Mouse (Mus musculus) heart, embryonic 10.5 days (tissue): ENCODE measurements at regions not wholly inside any gene's neighbourhood (a gene's known extent, or its start where the extent isn't known, plus 50 kb on each side); places are given as distances from the start of the nearest gene placed in this dataset.

Experiments used
- DNase-seq: peaks from one replicate; pipeline ENCODE4 v3.0.0-alpha.2; 2017; ENCODE audit warnings: low spot score
- H3K27ac ChIP-seq: fragments of 300-500 bp; sonication (generic); 2 replicates; pipeline ENCODE4 v1.5.1; 2016; ENCODE audit warnings: mild to moderate bottlenecking
- H3K27me3 ChIP-seq: fragments of 300-500 bp; sonication (generic); 2 replicates; pipeline ENCODE4 v1.6.1; 2016; ENCODE audit warnings: mild to moderate bottlenecking; ENCODE audit not compliant: poor library complexity, insufficient read depth, severe bottlenecking
- H3K36me3 ChIP-seq: fragments of 300-500 bp; sonication (generic); 2 replicates; pipeline ENCODE4 v1.6.1; 2016; ENCODE audit warnings: mild to moderate bottlenecking, moderate library complexity
- H3K4me1 ChIP-seq: fragments of 300-500 bp; sonication (generic); 2 replicates; pipeline ENCODE4 v1.6.1; 2016; ENCODE audit warnings: mild to moderate bottlenecking
- H3K4me3 ChIP-seq: fragments of 300-500 bp; sonication (generic); 2 replicates; pipeline ENCODE4 v1.5.1; 2016; ENCODE audit warnings: mild to moderate bottlenecking, moderate library complexity
- H3K9me3 ChIP-seq: fragments of 300-500 bp; sonication (generic); 2 replicates; pipeline ENCODE4 v1.6.1; 2016; ENCODE audit warnings: mild to moderate bottlenecking, moderate library complexity
- WGBS: fragments of 180-500 bp; shearing (Covaris S2); methylation state at CpG from one replicate; pipeline ENCODE4 v1.1.7; 2016; 5-methylcytosine and 5-hydroxymethylcytosine counted together

- no peak overlapping the region for H3K4me3 ChIP-seq
- DNase-seq: no peak
- no peaks in the 10 kb centered on the region for H3K9me3 ChIP-seq
- no peak overlapping the region for H3K27ac ChIP-seq
- WGBS: 84% methylated on average over 1 of the region's 1 CpGs
- no peaks in the 10 kb centered on the region for H3K36me3 ChIP-seq
- no peaks in the 10 kb centered on the region for H3K4me1 ChIP-seq
- no peaks in the 10 kb centered on the region for H3K27me3 ChIP-seq
These were observed 728.0 kb upstream of the Cited2 start for GRCm38 (mm10) chr10:16995010-16995409.

DNA sequence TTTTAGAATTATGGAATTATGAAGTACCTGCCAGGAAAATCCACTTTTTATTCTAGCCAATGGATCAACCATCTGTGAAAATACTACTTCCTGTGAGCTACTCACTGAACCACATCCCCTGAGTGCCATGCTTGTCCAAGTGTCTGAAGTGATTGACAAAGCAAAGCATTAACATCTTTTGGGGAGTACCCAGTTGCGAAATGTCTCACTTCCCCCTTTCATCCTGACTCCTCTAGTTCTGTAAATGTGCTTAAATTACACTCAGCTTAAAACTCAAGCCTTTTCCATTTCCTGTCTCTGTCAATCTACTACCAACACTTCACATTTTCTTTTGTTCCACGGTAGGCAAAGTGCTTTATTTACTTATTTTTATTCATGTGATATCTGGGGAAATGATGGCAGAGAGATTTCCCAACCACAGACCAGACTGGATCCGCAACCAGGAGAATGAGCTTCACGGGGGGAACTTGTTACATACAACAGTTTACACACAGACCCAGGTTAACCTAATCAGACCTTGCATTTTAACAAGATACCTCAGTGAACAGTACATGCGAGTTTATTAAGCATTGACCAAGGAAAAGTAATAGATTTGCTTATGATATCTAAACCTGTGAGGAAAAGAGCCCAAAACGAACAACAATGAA lies 726.1 kb upstream of the Cited2 start:
- Histone ChIP-seq H3K27me3 (no peaks in the 10 kb centered on the region), H3K27ac (no peak overlapping the region), H3K36me3 (no peaks in the 10 kb centered on the region), H3K4me3 (no peak overlapping the region), H3K4me1 (no peaks in the 10 kb centered on the region), H3K9me3 (no peaks in the 10 kb centered on the region)
- no peak for DNase-seq
- WGBS: 77% methylated on average over 6 of the region's 6 CpGs

DNA sequence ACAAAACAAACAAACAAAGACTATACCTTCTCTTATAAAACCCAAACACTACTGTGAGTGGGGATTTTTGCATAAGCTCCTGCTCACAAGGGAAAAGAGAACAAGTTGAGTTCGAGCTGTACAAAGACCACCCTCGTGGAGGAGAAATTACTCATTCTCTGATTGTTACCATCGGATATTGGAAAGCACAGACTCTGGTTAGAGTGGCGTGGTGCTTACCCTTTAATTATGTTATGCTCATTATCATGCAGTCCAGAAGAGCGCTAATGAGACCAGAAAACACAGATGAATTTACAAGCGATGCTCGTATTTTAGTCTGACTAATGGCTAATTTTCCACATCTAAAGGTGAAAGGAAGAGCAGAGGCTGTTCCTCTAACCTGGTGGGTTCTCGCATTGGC lies 721.7 kb upstream of the Cited2 start:
- no peaks in the 10 kb centered on the region for H3K36me3 ChIP-seq
- H3K27ac ChIP-seq: no peak overlapping the region
- no peak overlapping the region for H3K4me3 ChIP-seq
- no peaks in the 10 kb centered on the region for H3K4me1 ChIP-seq
- H3K27me3 ChIP-seq: no peaks in the 10 kb centered on the region
- DNase-seq: no peak
- WGBS: 83% methylated on average over 8 of the region's 8 CpGs
- no peaks in the 10 kb centered on the region for H3K9me3 ChIP-seq

- H3K4me3 ChIP-seq: no peak overlapping the region
- 57% methylated on average over 4 of the region's 4 CpGs for WGBS
- no peaks in the 10 kb centered on the region for H3K9me3 ChIP-seq
- H3K27ac ChIP-seq: no peak overlapping the region
- DNase-seq: no peak
- no peaks in the 10 kb centered on the region for H3K36me3 ChIP-seq
- H3K4me1 ChIP-seq: no peaks in the 10 kb centered on the region
- H3K27me3 ChIP-seq: no peaks in the 10 kb centered on the region
These were observed 719.7 kb upstream of the Cited2 start for GRCm38 (mm10) chr10:17003123-17003849.

DNA sequence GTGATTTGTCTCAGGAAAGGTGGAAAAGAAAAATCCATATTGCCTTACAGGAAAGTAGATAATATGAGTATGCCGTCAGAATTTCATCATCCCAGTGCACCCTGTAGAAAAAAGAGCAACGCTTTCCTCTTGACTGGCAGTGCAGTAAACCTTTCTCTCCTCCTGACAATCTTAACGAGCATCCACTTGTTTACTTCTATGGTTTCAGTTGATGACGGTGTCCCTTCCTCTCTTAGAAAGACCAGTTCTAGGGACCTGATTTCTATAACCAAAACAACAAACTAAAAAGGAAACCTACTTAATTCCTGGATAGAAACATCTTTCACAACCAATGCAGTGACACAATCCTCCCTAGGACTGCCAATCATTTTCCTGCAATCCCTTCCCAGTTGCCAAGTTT lies 714.3 kb upstream of the Cited2 start:
- Histone ChIP-seq H3K4me1 (no peaks in the 10 kb centered on the region), H3K9me3 (no peaks in the 10 kb centered on the region), H3K4me3 (no peak overlapping the region), H3K27me3 (no peaks in the 10 kb centered on the region), H3K36me3 (no peaks in the 10 kb centered on the region), H3K27ac (no peak overlapping the region)
- DNase-seq: no peak
- 70% methylated on average over 4 of the region's 4 CpGs for WGBS

GRCm38 (mm10) chr10:17010047-17010446 lies 713.0 kb upstream of the Cited2 start:
- no peak for DNase-seq
- H3K36me3 ChIP-seq: no peaks in the 10 kb centered on the region
- no peak overlapping the region for H3K4me3 ChIP-seq
- no peak overlapping the region for H3K27ac ChIP-seq
- 72% methylated on average over 3 of the region's 3 CpGs for WGBS
- H3K4me1 ChIP-seq: no peaks in the 10 kb centered on the region
- H3K9me3 ChIP-seq: no peaks in the 10 kb centered on the region
- H3K27me3 ChIP-seq: no peaks in the 10 kb centered on the region

- H3K27ac ChIP-seq: no peak overlapping the region
- H3K27me3 ChIP-seq: no peaks in the 10 kb centered on the region
- H3K36me3 ChIP-seq: no peaks in the 10 kb centered on the region
- no peak overlapping the region for H3K4me3 ChIP-seq
- DNase-seq: no peak
- 83% methylated on average over 2 of the region's 2 CpGs for WGBS
- no peaks in the 10 kb centered on the region for H3K9me3 ChIP-seq
- no peaks in the 10 kb centered on the region for H3K4me1 ChIP-seq
These were observed 711.1 kb upstream of the Cited2 start for GRCm38 (mm10) chr10:17011876-17012275.

- 47% methylated on average over 3 of the region's 3 CpGs for WGBS
- H3K27me3 ChIP-seq: no peaks in the 10 kb centered on the region
- H3K9me3 ChIP-seq: no peaks in the 10 kb centered on the region
- no peak for DNase-seq
- no peak overlapping the region for H3K4me3 ChIP-seq
- H3K4me1 ChIP-seq: no peaks in the 10 kb centered on the region
- H3K27ac ChIP-seq: no peak overlapping the region
- no peaks in the 10 kb centered on the region for H3K36me3 ChIP-seq
These were observed 710.5 kb upstream of the Cited2 start for GRCm38 (mm10) chr10:17012541-17012975.

DNA sequence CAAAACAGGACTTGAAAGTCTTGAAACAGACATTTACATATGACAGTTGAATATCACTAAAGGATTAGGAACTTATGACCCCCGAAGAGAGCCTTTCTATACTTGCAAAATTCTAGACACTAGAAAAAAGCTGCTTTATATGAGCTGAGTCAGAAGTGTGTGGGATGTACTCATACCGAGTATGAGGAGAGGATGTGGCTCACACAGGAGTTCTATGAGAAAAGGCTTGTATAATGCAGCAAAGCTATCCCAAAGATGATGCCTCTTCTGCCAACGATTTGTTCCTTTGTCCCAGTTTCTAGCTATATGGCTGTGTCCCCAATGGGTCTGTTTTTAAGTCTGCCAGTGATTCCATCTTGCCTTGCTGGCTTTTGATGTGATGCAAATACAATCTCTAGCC lies 708.2 kb upstream of the Cited2 start:
- Histone ChIP-seq H3K4me3 (no peak overlapping the region), H3K4me1 (no peaks in the 10 kb centered on the region), H3K36me3 (no peaks in the 10 kb centered on the region), H3K27ac (no peak overlapping the region), H3K9me3 (no peaks in the 10 kb centered on the region), H3K27me3 (no peaks in the 10 kb centered on the region)
- WGBS: 66% methylated on average over 3 of the region's 3 CpGs
- DNase-seq: no peak

- Histone ChIP-seq H3K9me3 (no peaks in the 10 kb centered on the region), H3K27me3 (no peaks in the 10 kb centered on the region), H3K4me3 (no peak overlapping the region), H3K4me1 (no peaks in the 10 kb centered on the region), H3K36me3 (no peaks in the 10 kb centered on the region), H3K27ac (no peak overlapping the region)
- DNase-seq: no peak
- WGBS: 83% methylated on average over 4 of the region's 4 CpGs
These were observed 706.2 kb upstream of the Cited2 start for GRCm38 (mm10) chr10:17016854-17017253.

GRCm38 (mm10) chr10:17022216-17023158 lies 700.5 kb upstream of the Cited2 start:
- H3K4me1 ChIP-seq: no peaks in the 10 kb centered on the region
- no peaks in the 10 kb centered on the region for H3K9me3 ChIP-seq
- no peak overlapping the region for H3K27ac ChIP-seq
- no peak for DNase-seq
- H3K36me3 ChIP-seq: no peaks in the 10 kb centered on the region
- WGBS: 84% methylated on average over 5 of the region's 5 CpGs
- H3K27me3 ChIP-seq: no peaks in the 10 kb centered on the region
- H3K4me3 ChIP-seq: no peak overlapping the region

DNA sequence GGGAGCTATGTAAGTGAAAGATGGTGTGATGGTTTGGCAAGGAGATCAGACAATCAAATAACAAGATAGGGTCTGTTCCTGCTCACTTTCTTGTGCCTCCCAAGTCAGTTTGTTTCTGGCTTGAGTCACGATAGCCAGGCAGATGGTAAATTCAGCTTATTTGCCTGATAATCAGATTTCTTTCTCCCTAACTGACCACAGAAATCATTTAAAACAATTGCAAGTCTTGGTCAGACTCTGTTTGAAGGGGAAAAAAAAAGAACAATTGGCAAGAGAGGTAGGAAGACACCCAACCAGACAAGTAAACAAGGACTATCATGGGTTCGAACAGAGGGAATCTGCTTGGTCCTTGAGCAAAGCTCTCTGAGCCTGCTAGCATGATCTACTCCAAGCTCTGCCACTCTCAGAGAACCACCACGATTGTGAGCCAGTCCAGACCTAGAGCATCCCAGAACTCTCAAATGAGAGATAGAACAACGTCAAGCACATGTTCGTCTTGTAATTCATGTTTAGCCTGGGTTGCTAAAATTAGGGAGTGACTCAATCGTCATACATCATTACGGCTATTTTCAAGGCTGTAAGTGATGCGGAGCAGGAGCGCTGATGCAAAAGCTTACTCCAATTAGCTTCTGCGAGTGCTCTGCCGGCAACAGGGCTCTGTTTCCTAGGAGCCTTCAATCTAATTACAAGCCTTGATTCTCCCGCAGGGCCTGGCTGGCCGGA lies 699.3 kb upstream of the Cited2 start:
- no peak for DNase-seq
- no peaks in the 10 kb centered on the region for H3K4me1 ChIP-seq
- 63% methylated on average over 13 of the region's 13 CpGs for WGBS
- no peaks in the 10 kb centered on the region for H3K27me3 ChIP-seq
- H3K27ac ChIP-seq: no peak overlapping the region
- H3K4me3 ChIP-seq: no peak overlapping the region
- no peaks in the 10 kb centered on the region for H3K9me3 ChIP-seq
- no peaks in the 10 kb centered on the region for H3K36me3 ChIP-seq
